8 mouse cellular contexts compared by ENCODE assay signal in the genomic region with DNA sequence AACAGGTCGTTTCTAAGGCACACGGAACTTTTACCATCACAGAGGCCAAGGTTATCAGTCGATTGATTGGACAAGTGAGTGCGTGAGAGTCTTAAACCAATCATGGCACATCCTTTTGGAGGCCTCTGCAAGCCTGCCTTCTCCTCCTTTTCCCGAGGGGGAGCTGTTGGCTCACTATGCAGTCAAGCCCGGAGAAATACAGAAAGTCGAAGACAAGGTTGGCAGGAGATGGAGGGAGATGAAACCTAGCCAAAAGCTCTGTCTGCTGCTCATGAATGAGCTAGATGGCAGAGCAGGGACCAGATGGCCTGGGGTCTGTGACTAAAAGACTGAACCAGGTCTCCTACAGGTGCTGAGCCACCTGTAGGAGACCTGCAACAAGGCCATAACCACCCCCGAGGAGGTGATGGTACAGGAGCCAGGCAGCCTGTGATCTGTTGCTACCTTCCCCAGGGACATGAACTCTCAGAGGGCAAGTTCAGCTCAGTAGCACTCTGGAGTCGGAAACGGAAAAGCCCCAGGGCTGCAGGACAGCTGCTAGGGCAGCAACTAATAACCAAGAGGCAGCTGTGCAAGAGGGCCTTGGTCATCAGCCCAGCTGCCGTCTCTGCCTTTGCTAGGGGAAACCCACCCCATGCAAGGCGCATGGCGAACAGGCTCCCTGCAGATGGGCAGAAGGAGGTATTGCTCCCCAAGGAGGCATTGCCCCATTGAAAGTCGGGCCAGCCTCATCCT.
A peak's percentile ranks its signal among the peaks of the same experiment; 100 is the strongest.
DNase-seq lines count a peak whose midpoint lies in the region; ATAC-seq and TF ChIP-seq lines count a peak whose summit lies in the region.

No protein-coding gene starts in this region.

- H3K27ac ChIP-seq in kidney, embryonic 16.5 days (ENCODE audit: low read length), result no peak overlapping the region
- no peak overlapping the region for H3K27ac ChIP-seq in kidney, postnatal 0 days
- H3K27ac ChIP-seq in limb, embryonic 13.5 days, result peak overlapping the region; percentile 39; the same call in 1 of the 2 replicates

- peak; percentile 32 for DNase-seq in kidney, adult 18-20 months
- DNase-seq in adrenal gland, postnatal 14 days, result peak; percentile 86
- DNase-seq in kidney, postnatal 0 days (ENCODE audit: low spot score), result peak; percentile 82
- peak; percentile 36 for DNase-seq in right cerebral cortex, postnatal 25 days
- DNase-seq in spleen, adult 12 weeks (ENCODE audit: low spot score), result no peak

- no peak overlapping the region for H3K9ac ChIP-seq in kidney, embryonic 16.5 days (replicated peaks; ENCODE audit: low read length)
- H3K9ac ChIP-seq in kidney, postnatal 0 days (ENCODE audit: low read depth, low read length), result no peak overlapping the region
- no peak overlapping the region for H3K9ac ChIP-seq in limb, embryonic 13.5 days

- H3K4me3 ChIP-seq in kidney, embryonic 16.5 days (ENCODE audit: low read length), result no peak overlapping the region
- no peak overlapping the region for H3K4me3 ChIP-seq in kidney, postnatal 0 days (replicated peaks; ENCODE audit: low read depth, low read length)
- H3K4me3 ChIP-seq in limb, embryonic 13.5 days, result no peak overlapping the region

- H3K9me3 ChIP-seq in kidney, embryonic 16.5 days (ENCODE audit: low read length), result peaks cover 27% of the 10 kb centered on the region
- H3K9me3 ChIP-seq in kidney, postnatal 0 days (replicated peaks; ENCODE audit: low read length), result peaks cover 7% of the 10 kb centered on the region; the same call in 1 of the 2 replicates
- H3K9me3 ChIP-seq in limb, embryonic 13.5 days, result peaks cover 31% of the 10 kb centered on the region

- TF ChIP-seq CTCF in kidney, postnatal 0 days (IDR thresholded peaks at IDR 0.05; ENCODE audit: low read depth), result peak; percentile 76

- peaks cover 36% of the 10 kb centered on the region for H3K36me3 ChIP-seq in kidney, embryonic 16.5 days (ENCODE audit: insufficient read depth, low read length)
- H3K36me3 ChIP-seq in kidney, postnatal 0 days (ENCODE audit: insufficient read depth, low read length), result peaks cover 27% of the 10 kb centered on the region
- peaks cover 41% of the 10 kb centered on the region for H3K36me3 ChIP-seq in limb, embryonic 13.5 days

- peaks cover 24% of the 10 kb centered on the region for H3K4me1 ChIP-seq in kidney, embryonic 16.5 days (ENCODE audit: insufficient read depth, low read length)
- peaks cover 17% of the 10 kb centered on the region for H3K4me1 ChIP-seq in kidney, postnatal 0 days (replicated peaks; ENCODE audit: insufficient read depth, low read length)
- H3K4me1 ChIP-seq in limb, embryonic 13.5 days, result peaks cover 49% of the 10 kb centered on the region

- no peak for ATAC-seq in kidney, embryonic 16.5 days (ENCODE audit: low FRiP score, low TSS enrichment)
- peak; percentile 93 for ATAC-seq in frontal cortex, adult (ENCODE audit: low TSS enrichment)
- ATAC-seq in kidney, postnatal 0 days (replicated peaks; ENCODE audit: low FRiP score, low read depth), result no peak
- peak; percentile 44; the same call in 1 of the 2 replicates for ATAC-seq in limb, embryonic 13.5 days (ENCODE audit: low FRiP score, low read depth)

- WGBS in kidney, embryonic 16.5 days, result 49% methylated on average over 14 of the region's 14 CpGs
- 51% methylated on average over 14 of the region's 14 CpGs for WGBS in kidney, postnatal 0 days
- 41% methylated on average over 14 of the region's 14 CpGs for WGBS in limb, embryonic 13.5 days

- no peaks in the 10 kb centered on the region for H3K27me3 ChIP-seq in kidney, embryonic 16.5 days (ENCODE audit: insufficient read depth, low read length)
- no peaks in the 10 kb centered on the region for H3K27me3 ChIP-seq in kidney, postnatal 0 days (ENCODE audit: insufficient read depth, low read length)
- H3K27me3 ChIP-seq in limb, embryonic 13.5 days, result no peaks in the 10 kb centered on the region

- H3K4me2 ChIP-seq in kidney, embryonic 16.5 days (replicated peaks; ENCODE audit: low read depth, low read length), result no peak overlapping the region
- H3K4me2 ChIP-seq in kidney, postnatal 0 days (ENCODE audit: low read length), result no peak overlapping the region
- H3K4me2 ChIP-seq in limb, embryonic 13.5 days (replicated peaks), result no peak overlapping the region

Comparison
In these comparisons a context has a peak if more than half of its experiments do, and no peak if none do; other contexts are left out.
1. ATAC-seq: peak in frontal cortex, adult (single experiment) and limb, embryonic 13.5 days (single experiment); none in kidney, embryonic 16.5 days (single experiment) and kidney, postnatal 0 days (single experiment).